Mouse (Mus musculus) c-Kit-positive CD71-positive TER-119-positive erythroid progenitor cells, embryonic 14.5 days (primary cell): Measurements from ENCODE around the gene Tuba3b.

ENCODE experiments used
- DNase-seq: peaks from one replicate; pipeline ENCODE4 v3.0.0-alpha.2; 2013; ENCODE audit warnings: low spot score

The Tuba3b gene

GRCm38 (mm10) chr6:145605203-145605602 is 10.4 kb upstream of the Tuba3b start:
- DNase-seq = no peak

GRCm38 (mm10) chr6:145607746-145608145 is 7.8 kb upstream of the Tuba3b start:
- no peak for DNase-seq

- no peak for DNase-seq
These were observed 6.9 kb upstream of the Tuba3b start for GRCm38 (mm10) chr6:145608693-145609092.

GRCm38 (mm10) chr6:145610901-145611300 is 4.7 kb upstream of the Tuba3b start:
- no peak for DNase-seq

- no peak for DNase-seq
These were observed 2.9 kb upstream of the Tuba3b start for GRCm38 (mm10) chr6:145612611-145613010.

- no peak for DNase-seq
These were observed 1.3 kb upstream of the Tuba3b start, which contains the start of gene Lmntd1 for GRCm38 (mm10) chr6:145614219-145614618. TSS of gene Lmntd1 (minus strand) at chr6:145614319.

GRCm38 (mm10) chr6:145616402-145617229 is 1.1 kb downstream of the Tuba3b start:
- DNase-seq = no peak

GRCm38 (mm10) chr6:145623141-145623540 is 7.6 kb downstream of the Tuba3b start:
- DNase-seq = no peak

GRCm38 (mm10) chr6:145630269-145630668 is 14.7 kb downstream of the Tuba3b start:
- no peak for DNase-seq

- no peak for DNase-seq
These were observed 18.9 kb downstream of the Tuba3b start for GRCm38 (mm10) chr6:145634454-145634853.

- no peak for DNase-seq
These were observed 21.1 kb downstream of the Tuba3b start for GRCm38 (mm10) chr6:145636682-145637081.

- DNase-seq = no peak
These were observed 22.7 kb downstream of the Tuba3b start for GRCm38 (mm10) chr6:145638248-145638647.

GRCm38 (mm10) chr6:145640971-145641506 is 25.5 kb downstream of the Tuba3b start:
- no peak for DNase-seq

GRCm38 (mm10) chr6:145651976-145652375 is 36.4 kb downstream of the Tuba3b start:
- no peak for DNase-seq

- no peak for DNase-seq
These were observed 37.4 kb downstream of the Tuba3b start for GRCm38 (mm10) chr6:145652986-145653385.

- no peak for DNase-seq
These were observed 38.1 kb downstream of the Tuba3b start for GRCm38 (mm10) chr6:145653626-145654025.

- no peak for DNase-seq
These were observed 38.7 kb downstream of the Tuba3b start for GRCm38 (mm10) chr6:145654062-145654836.

GRCm38 (mm10) chr6:145655678-145656077 is 40.1 kb downstream of the Tuba3b start:
- no peak for DNase-seq

- DNase-seq = no peak
These were observed 41.4 kb downstream of the Tuba3b start for GRCm38 (mm10) chr6:145656740-145657591.

- no peak for DNase-seq
These were observed 43.6 kb downstream of the Tuba3b start for GRCm38 (mm10) chr6:145659116-145659515.

GRCm38 (mm10) chr6:145660943-145661342 is 45.4 kb downstream of the Tuba3b start:
- no peak for DNase-seq

GRCm38 (mm10) chr6:145664208-145664607 is 48.7 kb downstream of the Tuba3b start:
- no peak for DNase-seq
